ENCODE assay signal across 17 mouse cellular contexts in genomic region chr8:90535515-90536156, GRCm38 (mm10).
DNase-seq lines count a peak whose midpoint lies in the region; ATAC-seq and TF ChIP-seq lines count a peak whose summit lies in the region.
"Had no signal": no experiment of that assay in that cellular context is flagged by ENCODE, and none has a peak within 500 bp of the region (broad histone marks: within the 10 kb centered on the region; RNA-seq: fewer than 3 reads in every experiment).

No protein-coding gene starts in this region.

- H3K9me3 ChIP-seq in hindbrain, embryonic 14.5 days (ENCODE audit: control insufficient read depth, low read length) = no peaks in the 10 kb centered on the region
- no peaks in the 10 kb centered on the region for H3K9me3 ChIP-seq in hindbrain, embryonic 11.5 days (ENCODE audit: control insufficient read depth, low read length)
- H3K9me3 ChIP-seq in midbrain, embryonic 13.5 days = no peaks in the 10 kb centered on the region
- H3K9me3 ChIP-seq in midbrain, embryonic 11.5 days (ENCODE audit: control insufficient read depth, low read length) = no peaks in the 10 kb centered on the region
- no peaks in the 10 kb centered on the region for H3K9me3 ChIP-seq in forebrain, embryonic 16.5 days (ENCODE audit: control insufficient read depth, low read length)
- H3K9me3 ChIP-seq: heart, embryonic 13.5 days; lung, embryonic 15.5 days; neural tube, embryonic 12.5 days had no signal

- H3K36me3 ChIP-seq in hindbrain, embryonic 14.5 days (replicated peaks; ENCODE audit: control insufficient read depth, insufficient read depth) = no peaks in the 10 kb centered on the region
- H3K36me3 ChIP-seq in hindbrain, embryonic 11.5 days (ENCODE audit: control insufficient read depth, insufficient read depth, low read length) = no peaks in the 10 kb centered on the region
- H3K36me3 ChIP-seq in midbrain, embryonic 13.5 days = no peaks in the 10 kb centered on the region
- no peaks in the 10 kb centered on the region for H3K36me3 ChIP-seq in midbrain, embryonic 11.5 days (ENCODE audit: control insufficient read depth, insufficient read depth, low read length)
- H3K36me3 ChIP-seq in forebrain, embryonic 16.5 days (ENCODE audit: control insufficient read depth, insufficient read depth) = no peaks in the 10 kb centered on the region
- H3K36me3 ChIP-seq: heart, embryonic 13.5 days; lung, embryonic 15.5 days; neural tube, embryonic 12.5 days had no signal

- no peak for TF ChIP-seq CTCF in brain, embryonic 14.5 days (IDR thresholded peaks at IDR 0.05; ENCODE audit: borderline replicate concordance, extremely low read depth, insufficient read depth, insufficient read length)

- H3K27ac ChIP-seq in hindbrain, embryonic 14.5 days = 0 out of 2 replicates have a peak overlapping the region, but pooled peaks have one; percentile 18
- no peak overlapping the region for H3K27ac ChIP-seq in hindbrain, embryonic 11.5 days (ENCODE audit: low read depth, low read length)
- H3K27ac ChIP-seq in midbrain, embryonic 13.5 days = peak overlapping the region; percentile 55
- no peak overlapping the region for H3K27ac ChIP-seq in midbrain, embryonic 11.5 days (ENCODE audit: low read depth, low read length)
- peak overlapping the region; percentile 21; the same call in 1 of the 2 replicates for H3K27ac ChIP-seq in forebrain, embryonic 16.5 days (ENCODE audit: low read length)
- H3K27ac ChIP-seq: heart, embryonic 13.5 days; liver, embryonic 14.5 days; lung, embryonic 15.5 days; macrophage; neural tube, embryonic 12.5 days had no signal

- no peak for DNase-seq in hindbrain, embryonic 14.5 days (ENCODE audit: low spot score)
- DNase-seq in hindbrain, embryonic 11.5 days (ENCODE audit: low spot score) = no peak
- DNase-seq in midbrain, embryonic 11.5 days (ENCODE audit: low spot score, missing footprints) = no peak
- peak; percentile 91 for DNase-seq in brain, embryonic 14.5 days (ENCODE audit: low read depth)
- no peak for DNase-seq in thymus, postnatal 25 days
- DNase-seq: cerebellum, adult 9-10 months; gastrocnemius, postnatal 14 days; heart, adult 18-20 months; kidney, adult 8-10 months; kidney, postnatal 14 days had no signal

- H3K9ac ChIP-seq in hindbrain, embryonic 14.5 days = no peak overlapping the region
- no peak overlapping the region for H3K9ac ChIP-seq in hindbrain, embryonic 11.5 days (ENCODE audit: low read depth, low read length)
- no peak overlapping the region for H3K9ac ChIP-seq in midbrain, embryonic 13.5 days (replicated peaks)
- H3K9ac ChIP-seq in midbrain, embryonic 11.5 days (ENCODE audit: low read length) = no peak overlapping the region
- H3K9ac ChIP-seq in forebrain, embryonic 16.5 days (replicated peaks; ENCODE audit: low read depth, low read length) = no peak overlapping the region
- H3K9ac ChIP-seq: heart, embryonic 13.5 days; liver, embryonic 14.5 days; lung, embryonic 15.5 days; neural tube, embryonic 12.5 days had no signal

- TF ChIP-seq POLR2A in brain, embryonic 14.5 days (IDR thresholded peaks at IDR 0.05; ENCODE audit: borderline replicate concordance, extremely low read depth, insufficient read depth, insufficient read length, poor library complexity, severe bottlenecking) = no peak

- no peak for ATAC-seq in hindbrain, embryonic 14.5 days (ENCODE audit: low FRiP score)
- no peak for ATAC-seq in hindbrain, embryonic 11.5 days (ENCODE audit: low FRiP score)
- 0 out of 2 replicates have a peak, but pooled peaks have one; percentile 24 for ATAC-seq in midbrain, embryonic 13.5 days
- ATAC-seq in midbrain, embryonic 11.5 days (ENCODE audit: low FRiP score) = no peak
- peak; percentile 81 for ATAC-seq in forebrain, embryonic 16.5 days

- H3K27me3 ChIP-seq in hindbrain, embryonic 14.5 days (ENCODE audit: control insufficient read depth, insufficient read depth, low read length) = no peaks in the 10 kb centered on the region
- no peaks in the 10 kb centered on the region for H3K27me3 ChIP-seq in hindbrain, embryonic 11.5 days (ENCODE audit: control insufficient read depth, insufficient read depth, low read length)
- no peaks in the 10 kb centered on the region for H3K27me3 ChIP-seq in midbrain, embryonic 13.5 days
- no peaks in the 10 kb centered on the region for H3K27me3 ChIP-seq in midbrain, embryonic 11.5 days (ENCODE audit: control insufficient read depth, insufficient read depth, low read length)
- H3K27me3 ChIP-seq in forebrain, embryonic 16.5 days (replicated peaks; ENCODE audit: control insufficient read depth, insufficient read depth, low read length) = no peaks in the 10 kb centered on the region
- H3K27me3 ChIP-seq: heart, embryonic 13.5 days; lung, embryonic 15.5 days; neural tube, embryonic 12.5 days had no signal

- 49% methylated on average over 8 of the region's 8 CpGs for WGBS in hindbrain, embryonic 14.5 days
- 76% methylated on average over 8 of the region's 8 CpGs for WGBS in hindbrain, embryonic 11.5 days
- 55% methylated on average over 8 of the region's 8 CpGs for WGBS in midbrain, embryonic 13.5 days
- 71% methylated on average over 8 of the region's 8 CpGs for WGBS in midbrain, embryonic 11.5 days
- WGBS in forebrain, embryonic 16.5 days = 12% methylated on average over 8 of the region's 8 CpGs

- H3K4me3 ChIP-seq in hindbrain, embryonic 14.5 days (replicated peaks; ENCODE audit: low read length) = no peak overlapping the region
- H3K4me3 ChIP-seq in hindbrain, embryonic 11.5 days (ENCODE audit: low read depth, low read length) = no peak overlapping the region
- H3K4me3 ChIP-seq in midbrain, embryonic 13.5 days (replicated peaks) = no peak overlapping the region
- H3K4me3 ChIP-seq in midbrain, embryonic 11.5 days (ENCODE audit: low read depth, low read length) = no peak overlapping the region
- H3K4me3 ChIP-seq in forebrain, embryonic 16.5 days (replicated peaks; ENCODE audit: low read length) = no peak overlapping the region
- H3K4me3 ChIP-seq: heart, embryonic 13.5 days; lung, embryonic 15.5 days; neural tube, embryonic 12.5 days had no signal

- H3K4me1 ChIP-seq in hindbrain, embryonic 14.5 days (replicated peaks; ENCODE audit: control insufficient read depth, insufficient read depth, low read length) = no peaks in the 10 kb centered on the region
- no peaks in the 10 kb centered on the region for H3K4me1 ChIP-seq in hindbrain, embryonic 11.5 days (replicated peaks; ENCODE audit: control insufficient read depth, insufficient read depth, low read length)
- H3K4me1 ChIP-seq in midbrain, embryonic 13.5 days (replicated peaks) = peaks cover 11% of the 10 kb centered on the region
- peaks cover 3% of the 10 kb centered on the region; the same call in 1 of the 2 replicates for H3K4me1 ChIP-seq in midbrain, embryonic 11.5 days (ENCODE audit: control insufficient read depth, insufficient read depth, low read length)
- peaks cover 7% of the 10 kb centered on the region for H3K4me1 ChIP-seq in forebrain, embryonic 16.5 days (replicated peaks; ENCODE audit: control insufficient read depth, insufficient read depth, low read length)
- H3K4me1 ChIP-seq: heart, embryonic 13.5 days; lung, embryonic 15.5 days; neural tube, embryonic 12.5 days had no signal

- H3K4me2 ChIP-seq in hindbrain, embryonic 14.5 days (replicated peaks) = no peak overlapping the region
- H3K4me2 ChIP-seq in hindbrain, embryonic 11.5 days (replicated peaks; ENCODE audit: low read depth, low read length) = no peak overlapping the region
- no peak overlapping the region for H3K4me2 ChIP-seq in midbrain, embryonic 13.5 days (replicated peaks)
- H3K4me2 ChIP-seq in midbrain, embryonic 11.5 days = no peak overlapping the region
- H3K4me2 ChIP-seq in forebrain, embryonic 16.5 days (ENCODE audit: low read length) = no peak overlapping the region
- H3K4me2 ChIP-seq: heart, embryonic 13.5 days; lung, embryonic 15.5 days; neural tube, embryonic 12.5 days had no signal

Comparison
In these comparisons a context has a peak if more than half of its experiments do, and no peak if none do; other contexts are left out.
1. ATAC-seq: peak in midbrain, embryonic 13.5 days (single experiment) and forebrain, embryonic 16.5 days (single experiment); none in hindbrain, embryonic 14.5 days (single experiment), hindbrain, embryonic 11.5 days (single experiment) and midbrain, embryonic 11.5 days (single experiment).
2. H3K27ac ChIP-seq: peak in hindbrain, embryonic 14.5 days (single experiment), midbrain, embryonic 13.5 days (single experiment) and forebrain, embryonic 16.5 days (single experiment); none in hindbrain, embryonic 11.5 days (single experiment) and midbrain, embryonic 11.5 days (single experiment).